Mouse (Mus musculus): Measurements from ENCODE around the gene Il12rb1.

The Il12rb1 gene

GRCm38 (mm10) chr8:70774740-70775139 lies 33.5 kb upstream of the Il12rb1 start:
- DNase-seq = no peak

GRCm38 (mm10) chr8:70775227-70775626 lies 33.0 kb upstream of the Il12rb1 start:
- DNase-seq = no peak

GRCm38 (mm10) chr8:70775851-70776495 lies 32.3 kb upstream of the Il12rb1 start:
- DNase-seq = no peak

GRCm38 (mm10) chr8:70776496-70777444 lies 31.5 kb upstream of the Il12rb1 start, which contains the start of gene Pik3r2:
Gene Pik3r2 (minus strand): TSS chr8:70776713.
- DNase-seq = peak; percentile 96

GRCm38 (mm10) chr8:70780093-70780492 lies 28.2 kb upstream of the Il12rb1 start:
- no peak for DNase-seq

- no peak for DNase-seq
Observed at GRCm38 (mm10) chr8:70786291-70787050, 21.8 kb upstream of the Il12rb1 start.

- DNase-seq = no peak
Observed at GRCm38 (mm10) chr8:70787051-70787445, 21.2 kb upstream of the Il12rb1 start.

- DNase-seq = peak; percentile 80
Observed at GRCm38 (mm10) chr8:70787941-70788667, 20.1 kb upstream of the Il12rb1 start.

GRCm38 (mm10) chr8:70789046-70789445 lies 19.2 kb upstream of the Il12rb1 start:
- DNase-seq = no peak

- DNase-seq = no peak
Observed at GRCm38 (mm10) chr8:70790846-70791245, 17.4 kb upstream of the Il12rb1 start.

GRCm38 (mm10) chr8:70791294-70791701 lies 17.0 kb upstream of the Il12rb1 start:
- peak; percentile 60 for DNase-seq

GRCm38 (mm10) chr8:70791975-70792691 lies 16.1 kb upstream of the Il12rb1 start:
- peak; percentile 96 for DNase-seq

- peak; percentile 82 for DNase-seq
Observed at GRCm38 (mm10) chr8:70792700-70793099, 15.5 kb upstream of the Il12rb1 start.

GRCm38 (mm10) chr8:70794215-70794614 lies 14.0 kb upstream of the Il12rb1 start:
- no peak for DNase-seq

GRCm38 (mm10) chr8:70795370-70795769 lies 12.9 kb upstream of the Il12rb1 start:
- no peak for DNase-seq

GRCm38 (mm10) chr8:70796403-70797080 lies 11.7 kb upstream of the Il12rb1 start:
- DNase-seq = no peak

GRCm38 (mm10) chr8:70797081-70798070 lies 10.9 kb upstream of the Il12rb1 start:
- peak; percentile 97 for DNase-seq

GRCm38 (mm10) chr8:70798281-70798680 lies 10.0 kb upstream of the Il12rb1 start:
- DNase-seq = no peak

- no peak for DNase-seq
Observed at GRCm38 (mm10) chr8:70800648-70801047, 7.6 kb upstream of the Il12rb1 start.

GRCm38 (mm10) chr8:70801156-70801555 lies 7.1 kb upstream of the Il12rb1 start:
- no peak for DNase-seq
